Comparison of ENCODE assay signal across 8 mouse cellular contexts in genomic region chr11:117334101-117334500, GRCm38 (mm10).
DNase-seq lines count a peak whose midpoint lies in the region; ATAC-seq and TF ChIP-seq lines count a peak whose summit lies in the region.

No protein-coding gene starts in this region.

- WGBS in heart, embryonic 14.5 days, result 41% methylated on average over 6 of the region's 6 CpGs
- 54% methylated on average over 6 of the region's 6 CpGs for WGBS in forebrain, embryonic 14.5 days
- 10% methylated on average over 6 of the region's 6 CpGs for WGBS in liver, adult 2 months

- peaks cover 60 to 75% of the 10 kb centered on the region in 2 experiments for H3K4me1 ChIP-seq in heart, embryonic 14.5 days (ENCODE audit: control insufficient read depth in 2 of 2, insufficient read depth in 2 of 2, low read length in 2 of 2)
- H3K4me1 ChIP-seq in forebrain, embryonic 14.5 days (ENCODE audit: control insufficient read depth, insufficient read depth, low read length), result peaks cover 51% of the 10 kb centered on the region
- peaks cover 71% of the 10 kb centered on the region for H3K4me1 ChIP-seq in liver, adult 2 months (ENCODE audit: control insufficient read depth, insufficient read depth, low read length)

- peak overlapping the region; percentile 36 for H3K9ac ChIP-seq in heart, embryonic 14.5 days (ENCODE audit: low read length)
- H3K9ac ChIP-seq in forebrain, embryonic 14.5 days (ENCODE audit: low read length), result peak overlapping the region; percentile 91; the same call in 1 of the 2 replicates
- H3K9ac ChIP-seq in liver, adult 2 months (ENCODE audit: low read depth, low read length), result peak overlapping the region; percentile 23

- no peaks in the 10 kb centered on the region for H3K36me3 ChIP-seq in heart, embryonic 14.5 days (ENCODE audit: control insufficient read depth, insufficient read depth, low read length)
- 0 out of 2 replicates have a peak, but pooled peaks cover 3% of the 10 kb centered on the region for H3K36me3 ChIP-seq in forebrain, embryonic 14.5 days (ENCODE audit: control insufficient read depth, insufficient read depth, low read length)
- no peaks in the 10 kb centered on the region for H3K36me3 ChIP-seq in liver, adult 2 months (ENCODE audit: control insufficient read depth, insufficient read depth, low read length)

- no peak overlapping the region for H3K4me3 ChIP-seq in heart, embryonic 14.5 days (ENCODE audit: control insufficient read depth in 1 of 2, insufficient read depth in 1 of 2, low read depth in 1 of 2, low read length in 2 of 2)
- H3K4me3 ChIP-seq in forebrain, embryonic 14.5 days (ENCODE audit: low read depth, low read length), result peak overlapping the region; percentile 62; the same call in 1 of the 2 replicates
- no peak overlapping the region for H3K4me3 ChIP-seq in liver, adult 2 months (ENCODE audit: insufficient read depth, low read depth, low read length)

- TF ChIP-seq POLR2A in liver, adult 2 months (IDR thresholded peaks at IDR 0.05; ENCODE audit: extremely low read depth, insufficient read depth, low read length), result no peak

- TF ChIP-seq CTCF in liver, adult 2 months (IDR thresholded peaks at IDR 0.05; ENCODE audit: low read depth, low read length), result no peak

- no peaks in the 10 kb centered on the region for H3K27me3 ChIP-seq in heart, embryonic 14.5 days (ENCODE audit: control insufficient read depth, insufficient read depth, low read length)
- no peaks in the 10 kb centered on the region for H3K27me3 ChIP-seq in forebrain, embryonic 14.5 days (replicated peaks; ENCODE audit: control insufficient read depth, insufficient read depth, low read length)
- H3K27me3 ChIP-seq in liver, adult 2 months (ENCODE audit: control insufficient read depth, insufficient read depth, low read length), result no peaks in the 10 kb centered on the region

- no peak for DNase-seq in heart, adult 9 months (ENCODE audit: low spot score in 2 of 2)
- DNase-seq in forebrain, embryonic 14.5 days (ENCODE audit: low spot score), result no peak
- DNase-seq in liver, adult 2 months (ENCODE audit: extremely low read depth, low read depth, low spot score), result peak; percentile 65
- DNase-seq in natural killer cell, adult 2 months (ENCODE audit: low spot score in 2 of 2), result peak; percentile 62 to 74
- DNase-seq in right cerebral cortex, postnatal 14 days, result no peak
- no peak for DNase-seq in adrenal gland, postnatal 25 days

- H3K79me2 ChIP-seq in liver, adult 2 months (ENCODE audit: control insufficient read depth, insufficient read depth, low read length), result peaks cover 50% of the 10 kb centered on the region

- peak overlapping the region; percentile 25 to 72 for H3K27ac ChIP-seq in heart, embryonic 14.5 days (replicated peaks in 1 of 2; ENCODE audit: control insufficient read depth in 1 of 2, insufficient read depth in 1 of 2, low read depth in 2 of 2, low read length in 2 of 2)
- peak overlapping the region; percentile 99; the same call in 1 of the 2 replicates for H3K27ac ChIP-seq in forebrain, embryonic 14.5 days (ENCODE audit: low read depth, low read length)
- peak overlapping the region; percentile 94 for H3K27ac ChIP-seq in liver, adult 2 months (replicated peaks; ENCODE audit: insufficient read depth, low read depth, low read length)

- ATAC-seq in heart, embryonic 14.5 days (ENCODE audit: insufficient number of reproducible peaks, insufficient read depth, low FRiP score, low read depth), result no peak
- no peak for ATAC-seq in forebrain, embryonic 14.5 days
- no peak for ATAC-seq in cerebellum, adult (ENCODE audit: insufficient number of reproducible peaks, low FRiP score, low TSS enrichment)

- peak overlapping the region; percentile 66 for H3K4me2 ChIP-seq in heart, embryonic 14.5 days (ENCODE audit: low read length)
- peak overlapping the region; percentile 87 for H3K4me2 ChIP-seq in forebrain, embryonic 14.5 days (ENCODE audit: low read length)

- no peaks in the 10 kb centered on the region for H3K9me3 ChIP-seq in heart, embryonic 14.5 days (ENCODE audit: control insufficient read depth, low read length)
- H3K9me3 ChIP-seq in forebrain, embryonic 14.5 days (replicated peaks; ENCODE audit: control insufficient read depth, low read length), result no peaks in the 10 kb centered on the region

Comparison
In these comparisons a context has a peak if more than half of its experiments do, and no peak if none do; other contexts are left out.
1. H3K27ac ChIP-seq: peak in every context shown above with its lines; median percentile 99 in forebrain, embryonic 14.5 days; 94 in liver, adult 2 months; 48 in heart, embryonic 14.5 days.
2. H3K9ac ChIP-seq: peak in every context shown above with its lines; median percentile 91 in forebrain, embryonic 14.5 days; 36 in heart, embryonic 14.5 days; 23 in liver, adult 2 months.
3. DNase-seq: peak in liver, adult 2 months (single experiment) and natural killer cell, adult 2 months (2 of 2); none in heart, adult 9 months (0 of 2), forebrain, embryonic 14.5 days (single experiment), right cerebral cortex, postnatal 14 days (single experiment) and adrenal gland, postnatal 25 days (single experiment).